Mouse (Mus musculus): ENCODE measurements around the gene Exosc10.

The Exosc10 gene

GRCm38 (mm10) chr4:148558297-148559000 is at the start of gene Exosc10:
Gene Exosc10, plus strand, starts transcription at chr4:148558429.
- DNase-seq (ENCODE audit: low spot score) = peak; percentile 94

- no peak for DNase-seq (ENCODE audit: low spot score)
Observed at GRCm38 (mm10) chr4:148509450-148510084, 48.7 kb upstream of the Exosc10 start.

DNA sequence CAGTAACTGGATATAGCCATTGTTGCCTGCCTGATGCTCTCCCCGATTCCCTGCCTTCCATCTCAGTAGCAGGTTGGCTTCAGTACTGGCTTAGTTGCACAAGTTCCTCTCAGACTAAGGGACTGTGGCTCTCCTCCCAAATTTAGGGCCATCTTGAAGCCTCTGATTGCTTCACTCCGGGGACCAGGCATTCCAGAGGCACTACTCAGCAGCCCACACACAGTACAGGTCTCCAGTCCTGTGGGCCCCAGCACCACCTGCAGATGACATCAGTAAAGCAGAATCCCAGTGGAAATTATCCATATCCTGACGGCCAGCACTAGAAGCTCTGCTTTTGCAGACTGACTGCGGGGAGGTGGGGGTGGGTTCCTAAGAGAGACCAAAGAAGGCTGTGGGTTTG is 47.5 kb upstream of the Exosc10 start:
- no peak for DNase-seq (ENCODE audit: low spot score)

DNA sequence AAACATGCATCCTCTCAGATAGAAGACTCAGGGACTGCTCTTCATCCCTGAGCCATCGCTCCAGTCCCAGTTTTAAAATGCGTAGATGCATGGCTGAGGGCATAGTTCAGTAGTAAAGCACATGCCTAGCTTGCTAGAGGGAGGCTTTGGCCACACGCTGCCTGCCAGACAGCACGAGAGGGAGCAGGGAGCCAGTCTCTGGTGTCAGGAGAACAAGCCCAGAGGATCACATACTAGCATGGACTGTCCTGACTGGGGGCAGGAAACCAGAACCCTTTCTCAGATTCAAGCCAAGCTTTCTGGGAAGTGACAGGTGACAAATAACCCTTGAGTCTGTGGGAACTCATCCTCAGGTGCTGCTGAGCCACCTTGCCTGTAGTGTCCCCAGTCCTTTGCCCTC is 46.9 kb upstream of the Exosc10 start:
- no peak for DNase-seq (ENCODE audit: low spot score)

- no peak for DNase-seq (ENCODE audit: low spot score)
Observed at GRCm38 (mm10) chr4:148513021-148513559, 45.1 kb upstream of the Exosc10 start.

DNA sequence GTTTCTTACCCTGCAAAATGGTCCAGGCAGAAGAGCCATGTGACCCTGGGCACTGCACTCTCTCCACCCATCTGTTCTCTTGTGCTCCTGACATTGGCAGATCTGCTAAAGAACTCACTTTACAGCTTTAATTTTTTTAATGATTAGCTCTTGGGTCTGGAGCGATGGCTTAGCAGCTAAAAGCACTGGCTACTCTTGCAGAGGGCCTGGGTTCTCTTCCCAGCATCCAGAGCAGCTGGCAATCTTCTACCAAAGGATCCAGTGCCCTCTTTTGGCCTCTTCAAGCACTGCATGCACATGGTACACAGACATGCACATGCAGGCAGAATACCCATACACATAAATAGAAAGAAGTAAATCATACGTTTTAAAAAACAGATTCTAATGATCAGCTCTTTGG is 42.9 kb upstream of the Exosc10 start:
- peak; percentile 8 for DNase-seq (ENCODE audit: low spot score)

GRCm38 (mm10) chr4:148517809-148518208 is 40.4 kb upstream of the Exosc10 start:
- DNase-seq (ENCODE audit: low spot score) = no peak

GRCm38 (mm10) chr4:148518235-148518795 is 39.9 kb upstream of the Exosc10 start:
- DNase-seq (ENCODE audit: low spot score) = no peak

DNA sequence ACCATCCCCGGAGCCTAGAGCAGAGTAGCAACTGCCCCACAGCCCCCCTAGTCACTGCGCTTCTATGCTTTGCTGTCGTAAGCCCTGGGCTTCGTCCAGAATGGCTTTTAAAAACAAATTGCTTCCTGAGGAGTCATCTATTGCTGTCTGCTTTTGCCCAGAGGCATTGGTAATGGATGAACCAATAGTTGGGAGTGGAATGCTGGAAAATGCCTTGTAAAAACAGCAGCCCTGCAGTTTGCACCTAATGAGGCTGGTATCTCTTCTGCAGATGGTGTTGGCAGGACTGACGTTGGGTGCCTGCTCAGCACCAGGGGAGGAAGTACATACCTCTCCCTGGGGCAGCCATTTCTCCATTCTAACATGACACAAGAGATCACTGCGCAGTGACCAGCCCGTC is 34.7 kb upstream of the Exosc10 start:
- no peak for DNase-seq (ENCODE audit: low spot score)

DNA sequence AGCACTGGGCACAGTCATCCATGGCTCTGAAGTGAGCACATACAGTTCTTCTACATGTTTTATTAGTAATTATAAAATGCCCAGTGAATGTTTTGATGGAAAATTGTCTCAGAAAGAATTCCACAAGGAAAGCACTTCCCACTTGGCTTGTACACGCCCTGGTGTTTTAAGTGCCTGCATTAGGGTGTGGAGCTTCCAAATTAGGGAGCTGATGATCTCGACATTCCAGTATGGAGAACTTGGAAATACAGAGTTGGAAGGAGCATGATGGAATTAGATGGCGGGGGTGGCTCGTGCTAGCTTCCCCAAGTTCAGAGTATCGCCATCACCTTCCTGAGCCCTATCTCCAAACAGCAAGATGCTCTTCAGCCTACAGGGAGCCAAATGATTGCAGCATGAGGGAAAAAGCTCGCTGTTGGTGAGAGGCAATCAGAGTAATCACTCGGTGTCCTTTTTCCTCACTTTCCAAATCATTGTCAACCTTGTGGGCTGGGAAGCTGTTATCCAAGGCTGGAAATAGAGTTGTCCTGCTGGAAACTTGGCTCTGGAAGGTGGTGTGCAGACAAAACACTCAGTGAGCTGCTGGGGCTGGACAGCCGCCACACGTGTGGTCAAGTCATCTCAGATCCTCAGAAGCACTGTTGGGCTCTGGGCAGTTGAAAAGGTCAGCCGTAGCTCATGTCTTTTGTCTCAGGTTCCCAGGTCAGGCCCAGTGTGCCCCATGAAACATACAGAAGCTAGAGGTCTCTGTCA is 30.9 kb upstream of the Exosc10 start:
- DNase-seq (ENCODE audit: low spot score) = no peak

GRCm38 (mm10) chr4:148530351-148530750 is 27.9 kb upstream of the Exosc10 start:
- DNase-seq (ENCODE audit: low spot score) = no peak

DNA sequence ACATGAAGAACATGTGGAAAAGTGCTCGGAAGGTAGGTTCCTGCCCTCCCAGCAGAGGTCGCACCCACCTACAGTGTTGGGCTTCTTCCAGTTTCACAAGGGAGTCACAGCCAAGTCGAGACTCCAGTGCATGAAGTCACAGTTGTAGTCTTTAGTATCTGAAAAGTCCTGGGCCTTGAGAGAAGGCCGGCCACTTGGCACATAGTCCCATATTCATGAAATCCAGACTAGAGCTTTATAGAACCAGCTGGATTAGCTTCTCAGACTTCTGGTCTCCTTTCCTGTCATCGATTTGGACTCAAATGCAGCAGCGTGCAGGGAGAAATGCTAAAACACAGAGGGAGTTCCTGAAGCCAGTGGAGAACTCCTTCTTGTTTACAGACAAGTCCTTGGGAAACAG is 27.5 kb upstream of the Exosc10 start:
- no peak for DNase-seq (ENCODE audit: low spot score)

DNA sequence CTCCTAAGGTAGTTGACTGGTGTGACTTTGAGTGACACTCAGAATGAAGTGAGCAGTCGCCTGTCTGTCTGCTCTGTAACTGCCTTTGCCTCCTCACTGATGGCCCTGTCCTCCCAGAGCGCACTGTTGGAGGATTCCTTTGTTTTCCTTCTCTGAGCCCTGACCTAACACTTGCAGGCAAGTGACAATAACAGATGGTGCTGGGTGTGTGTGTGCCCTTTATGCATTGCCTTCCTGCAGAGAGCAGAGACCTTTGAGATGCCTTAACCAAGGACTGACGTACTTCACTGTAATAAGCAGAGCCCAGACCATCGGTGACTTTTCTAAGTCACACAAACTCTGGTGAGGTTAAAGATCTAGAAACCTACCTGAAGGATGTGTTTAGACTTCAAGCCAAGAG is 26.9 kb upstream of the Exosc10 start:
- no peak for DNase-seq (ENCODE audit: low spot score)

DNA sequence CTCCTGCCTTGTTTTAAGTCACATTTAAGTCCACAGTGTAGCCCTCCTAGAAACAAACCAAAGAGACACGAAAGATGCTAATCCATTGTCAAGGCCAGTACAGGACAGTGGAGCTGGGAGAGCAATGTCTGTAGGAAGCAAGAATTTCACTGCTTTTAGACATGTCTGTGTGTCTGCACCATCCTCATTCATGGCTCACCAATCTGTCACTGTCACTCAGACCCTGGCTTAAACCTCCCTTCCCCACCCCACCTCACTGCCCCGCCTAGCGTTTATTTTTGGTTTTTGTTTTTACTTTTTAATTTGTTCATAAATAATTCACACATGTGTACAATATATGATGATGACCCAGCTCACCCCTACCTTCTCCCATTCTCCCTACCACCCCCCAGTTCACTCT is 25.7 kb upstream of the Exosc10 start:
- DNase-seq (ENCODE audit: low spot score) = no peak

DNA sequence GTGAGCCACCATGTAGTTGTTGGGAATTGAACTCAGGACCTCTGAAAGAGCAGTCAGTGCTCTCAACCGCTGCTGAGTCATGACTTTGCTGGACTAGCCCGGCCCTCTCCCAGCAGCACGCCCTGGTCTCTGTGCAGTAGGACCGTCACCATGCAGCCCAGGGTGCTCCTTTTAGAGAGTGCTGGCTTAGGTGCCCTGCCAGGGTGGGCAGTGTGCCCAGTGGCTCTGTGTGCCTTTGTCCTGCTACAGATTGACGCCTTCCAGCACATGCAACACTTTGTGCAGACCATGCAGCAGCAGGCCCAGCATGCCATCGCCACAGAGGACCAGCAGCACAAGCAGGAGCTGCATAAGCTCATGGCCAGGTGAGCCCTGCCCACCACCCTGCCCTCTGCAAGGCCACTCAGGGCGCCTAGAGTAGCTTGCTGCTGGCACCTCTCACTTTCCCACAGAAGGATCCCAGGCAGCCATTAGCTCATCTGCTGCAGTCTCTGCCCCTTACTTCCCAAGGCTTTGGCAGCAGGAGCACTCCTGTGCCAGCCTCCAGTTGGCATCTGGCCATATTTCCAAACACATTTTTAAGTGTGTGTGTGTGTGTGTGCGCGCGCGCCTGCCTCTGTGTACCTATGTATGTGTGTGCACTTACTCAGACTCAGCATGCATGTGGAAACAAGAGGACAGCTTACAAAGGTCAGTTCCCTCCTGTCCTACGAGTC is 24.5 kb upstream of the Exosc10 start:
- DNase-seq (ENCODE audit: low spot score) = no peak

DNA sequence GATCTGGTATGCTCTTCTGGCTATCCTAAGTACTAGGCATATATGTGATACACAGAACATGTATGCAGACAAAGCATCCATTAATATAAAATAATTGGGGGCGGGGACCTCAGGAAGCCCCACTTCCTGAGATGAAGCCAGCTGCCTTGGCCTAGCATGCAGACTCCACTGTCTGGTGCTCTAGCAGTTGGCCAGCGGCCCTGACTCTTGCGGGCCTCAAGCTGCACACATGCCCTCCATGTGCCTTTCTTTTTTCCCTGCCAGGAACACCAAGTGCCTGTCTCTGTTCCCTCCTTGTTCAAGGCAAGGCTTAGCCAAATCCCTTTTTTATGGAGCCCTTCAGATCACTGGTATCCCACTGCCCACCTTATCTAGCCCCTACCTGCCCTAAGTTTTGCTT is 22.4 kb upstream of the Exosc10 start:
- DNase-seq (ENCODE audit: low spot score) = no peak

GRCm38 (mm10) chr4:148549106-148549505 is 9.1 kb upstream of the Exosc10 start:
- DNase-seq (ENCODE audit: low spot score) = no peak

DNA sequence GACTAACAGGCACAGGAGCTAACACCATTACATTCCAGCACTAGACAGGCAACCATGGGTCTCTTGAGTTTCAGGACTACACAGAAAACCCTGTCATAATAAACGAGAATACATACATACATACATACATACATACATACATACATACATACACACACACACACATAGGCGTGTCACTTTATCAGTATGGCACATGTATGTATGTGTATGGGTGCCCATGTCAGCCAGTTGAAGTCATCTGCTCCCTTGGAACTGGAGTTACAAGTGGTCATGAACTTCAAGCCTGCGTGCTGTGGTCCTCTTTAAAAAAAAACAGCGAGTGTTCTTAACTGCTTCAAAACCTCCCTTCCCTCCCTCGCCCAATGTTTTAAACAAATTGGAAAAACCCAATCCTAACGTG is 463 bp upstream of the Exosc10 start:
- no peak for DNase-seq (ENCODE audit: low spot score)

DNA sequence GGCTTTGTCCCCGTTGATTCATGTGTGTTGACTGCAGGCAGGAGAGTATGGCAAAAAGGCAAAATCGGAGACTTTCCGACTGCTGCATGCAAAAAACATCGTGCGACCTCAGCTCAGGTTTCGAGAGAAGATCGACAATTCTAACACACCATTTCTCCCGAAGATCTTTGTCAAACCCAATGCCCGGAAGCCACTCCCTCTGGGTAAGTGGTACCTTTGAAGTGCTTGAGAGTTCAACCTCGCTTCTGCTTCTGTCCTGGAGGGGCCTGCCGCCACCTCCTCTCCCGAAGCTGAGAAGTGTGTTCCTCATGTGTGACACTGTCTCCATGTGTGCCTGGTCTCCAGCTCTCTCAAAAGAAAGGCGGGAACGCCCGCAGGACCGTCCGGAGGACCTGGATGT is 4.4 kb downstream of the Exosc10 start:
- no peak for DNase-seq (ENCODE audit: low spot score)

GRCm38 (mm10) chr4:148563595-148563994 is 5.4 kb downstream of the Exosc10 start:
- no peak for DNase-seq (ENCODE audit: low spot score)

GRCm38 (mm10) chr4:148570138-148570537 is 11.9 kb downstream of the Exosc10 start:
- DNase-seq (ENCODE audit: low spot score) = no peak

DNA sequence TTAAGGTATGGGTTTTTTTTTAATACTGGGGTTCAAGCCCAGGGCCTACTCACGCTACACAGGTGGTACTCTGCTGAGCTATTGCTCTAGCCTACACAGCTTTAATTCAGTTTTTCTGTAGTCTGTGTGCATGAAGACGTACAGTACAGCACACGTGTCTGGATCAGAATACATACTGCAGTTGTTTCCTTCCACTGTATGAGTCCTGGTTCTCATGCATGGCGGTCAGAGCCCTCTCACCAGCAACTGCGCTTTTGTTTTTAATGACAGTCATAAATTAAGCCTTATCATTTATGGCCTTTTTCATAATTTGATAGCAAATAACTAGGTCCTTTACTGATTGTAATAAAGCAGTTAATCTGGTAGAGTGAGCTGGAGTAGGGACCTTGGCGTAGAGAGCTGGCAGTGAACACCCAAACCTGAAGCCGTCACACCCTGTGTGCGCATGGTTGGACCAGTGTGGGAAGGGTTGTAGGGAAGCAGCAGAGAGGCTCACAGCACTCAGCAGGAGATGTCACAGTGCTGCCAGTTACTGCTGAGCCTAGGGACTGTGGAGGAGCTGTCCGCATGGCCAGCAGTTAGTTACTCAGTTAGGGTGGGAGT is 12.6 kb downstream of the Exosc10 start:
- no peak for DNase-seq (ENCODE audit: low spot score)

Measured in retina, embryonic 14.5 days (tissue).